Mouse (Mus musculus) hindbrain, embryonic 13.5 days (tissue): ENCODE results near the gene Cdk17. TPM values are rescaled to one million over a fixed set of nuclear protein-coding genes. Genes with fewer than 3 reads are reported as not detected.

ENCODE experiments used
- ATAC-seq: fragments of 200-750 bp; cut with Nextera tagmentation; 2 replicates; pipeline ENCODE4 v1.8.0; 2017; ENCODE audit warnings: moderate TSS enrichment; ENCODE audit not compliant: low FRiP score
- H3K27ac ChIP-seq: fragments of 300-500 bp; sonication (generic); 2 replicates; pipeline ENCODE4 v1.5.1; 2015; ENCODE audit warnings: inconsistent platforms, mild to moderate bottlenecking, moderate library complexity
- H3K27me3 ChIP-seq: fragments of 300-500 bp; sonication (generic); 2 replicates; pipeline ENCODE4 v1.6.1; 2015; ENCODE audit warnings: mild to moderate bottlenecking, inconsistent platforms
- H3K36me3 ChIP-seq: fragments of 300-500 bp; sonication (generic); 2 replicates; pipeline ENCODE4 v1.6.1; 2015; ENCODE audit warnings: mild to moderate bottlenecking, inconsistent platforms
- H3K4me1 ChIP-seq: fragments of 300-500 bp; sonication (generic); replicated peaks from 2 replicates; pipeline ENCODE4 v1.6.1; 2015; ENCODE audit warnings: inconsistent platforms
- H3K4me2 ChIP-seq: fragments of 300-500 bp; sonication (generic); 2 replicates; pipeline ENCODE4 v1.6.1; 2015; ENCODE audit warnings: inconsistent platforms, mild to moderate bottlenecking, moderate library complexity
- H3K4me3 ChIP-seq: fragments of 300-500 bp; sonication (generic); 2 replicates; pipeline ENCODE4 v1.5.1; 2015; ENCODE audit warnings: mild to moderate bottlenecking, inconsistent platforms
- H3K9ac ChIP-seq: fragments of 300-500 bp; sonication (generic); 2 replicates; pipeline ENCODE4 v1.6.1; 2015; ENCODE audit warnings: mild to moderate bottlenecking, inconsistent platforms
- H3K9me3 ChIP-seq: fragments of 300-500 bp; sonication (generic); 2 replicates; pipeline ENCODE4 v1.6.1; 2016; ENCODE audit warnings: inconsistent platforms
- WGBS: fragments of 180-500 bp; shearing (Covaris S2); methylation state at CpG from one replicate; pipeline ENCODE4 v1.1.7; 2015; 5-methylcytosine and 5-hydroxymethylcytosine counted together
- polyA plus RNA-seq: library from polyadenylated mRNA; unstranded; fragments of >200 nt; fragmentation: Nextera tagmentation; extraction: Ambion mirVana; gene quantifications from 2 replicates; pipeline ENCODE4 v1.2.1, GENCODE M21; 2015

Gene Cdk17
- polyA plus RNA-seq, 1 experiment from 2014 or later: 47.8 TPM

- WGBS: 82% methylated on average over 2 of the region's 2 CpGs
- Histone ChIP-seq H3K36me3 (no peaks in the 10 kb centered on the region), H3K27me3 (no peaks in the 10 kb centered on the region), H3K4me3 (no peak overlapping the region), H3K27ac (peak overlapping the region; percentile 90; the same call in 1 of the 2 replicates), H3K9me3 (no peaks in the 10 kb centered on the region), H3K9ac (no peak overlapping the region), H3K4me2 (no peak overlapping the region), H3K4me1 (peaks cover 56% of the 10 kb centered on the region)
- ATAC-seq: no peak
These were observed 113.6 kb downstream of the Cdk17 start for GRCm38 (mm10) chr10:93274277-93274696.

DNA sequence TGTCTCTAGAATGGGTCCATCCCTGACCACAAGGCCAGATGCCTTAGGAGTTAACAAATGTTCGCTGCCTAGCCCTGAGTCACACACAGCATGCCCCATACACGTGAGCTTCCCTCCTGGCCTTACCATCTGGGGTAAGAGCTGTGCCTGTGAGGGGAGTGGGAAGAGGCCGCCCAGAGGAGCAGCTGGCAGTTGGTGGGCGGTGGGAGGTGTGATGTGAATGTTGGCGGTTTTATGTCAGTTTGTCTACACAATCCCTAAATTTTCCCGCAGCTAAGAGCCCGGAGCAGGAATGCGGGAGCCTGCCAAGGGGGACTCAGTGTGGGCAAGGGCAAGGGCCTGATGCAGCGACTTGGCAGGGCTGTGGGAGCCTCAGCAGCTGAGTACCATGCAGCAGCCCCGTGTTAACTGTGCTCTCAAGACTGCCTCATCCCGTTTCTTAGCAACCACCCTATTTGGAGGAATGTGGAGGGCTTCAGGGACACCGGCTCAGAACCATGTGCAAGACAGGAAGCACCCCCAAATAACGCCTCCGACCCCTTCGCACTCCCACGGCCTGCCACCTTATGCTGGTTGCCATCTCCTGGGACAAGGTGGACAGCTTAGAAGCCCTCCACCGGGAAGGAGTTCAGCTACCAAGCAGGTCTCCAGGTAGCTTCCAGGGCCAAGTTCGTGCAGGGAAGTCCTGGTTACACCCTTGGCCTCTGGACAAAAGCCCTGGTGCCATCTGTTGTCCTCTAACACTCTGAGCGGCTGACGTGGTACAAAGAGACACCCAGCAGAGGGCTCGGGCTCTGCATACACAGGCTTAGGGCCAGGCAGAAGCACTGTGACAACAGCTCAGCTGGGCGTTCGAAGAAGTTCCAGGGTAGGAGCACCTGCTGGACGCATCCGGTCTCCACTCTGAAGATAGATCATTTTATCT, 114.8 kb downstream of the Cdk17 start:
- Histone ChIP-seq H3K27me3 (no peaks in the 10 kb centered on the region), H3K9me3 (no peaks in the 10 kb centered on the region), H3K4me2 (peak overlapping the region; percentile 58), H3K27ac (peak overlapping the region; percentile 90), H3K4me3 (peak overlapping the region; percentile 43), H3K36me3 (no peaks in the 10 kb centered on the region), H3K4me1 (peaks cover 46% of the 10 kb centered on the region), H3K9ac (peak overlapping the region; percentile 70)
- peak; percentile 85 for ATAC-seq
- 33% methylated on average over 25 of the region's 25 CpGs for WGBS

DNA sequence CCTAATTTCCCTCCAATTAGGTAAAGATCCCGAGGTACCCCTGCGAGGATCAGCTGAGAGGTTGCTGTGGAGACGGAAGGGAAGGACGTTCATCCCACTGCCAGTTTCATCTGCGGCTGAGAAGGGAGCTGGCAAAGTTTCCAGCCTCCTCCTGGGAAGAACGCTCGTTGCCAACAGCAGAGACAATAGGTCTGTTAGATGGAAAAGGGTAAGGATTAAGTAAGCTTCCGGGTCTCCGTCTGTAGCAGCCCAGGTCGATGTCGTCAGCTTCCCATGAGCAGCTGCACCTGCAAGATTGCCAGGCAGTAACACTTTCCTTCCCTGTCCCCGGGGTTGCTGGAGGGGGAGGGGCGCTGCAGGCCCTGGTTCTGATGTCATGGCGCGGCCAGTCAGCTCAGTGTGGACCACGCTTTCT, 115.7 kb downstream of the Cdk17 start:
- Histone ChIP-seq H3K27me3 (no peaks in the 10 kb centered on the region), H3K36me3 (no peaks in the 10 kb centered on the region), H3K27ac (peak overlapping the region; percentile 90), H3K9ac (peak overlapping the region; percentile 70), H3K9me3 (no peaks in the 10 kb centered on the region), H3K4me3 (peak overlapping the region; percentile 43), H3K4me2 (peak overlapping the region; percentile 58), H3K4me1 (peaks cover 53% of the 10 kb centered on the region)
- ATAC-seq: peak; percentile 73
- WGBS: 5% methylated on average over 16 of the region's 16 CpGs

DNA sequence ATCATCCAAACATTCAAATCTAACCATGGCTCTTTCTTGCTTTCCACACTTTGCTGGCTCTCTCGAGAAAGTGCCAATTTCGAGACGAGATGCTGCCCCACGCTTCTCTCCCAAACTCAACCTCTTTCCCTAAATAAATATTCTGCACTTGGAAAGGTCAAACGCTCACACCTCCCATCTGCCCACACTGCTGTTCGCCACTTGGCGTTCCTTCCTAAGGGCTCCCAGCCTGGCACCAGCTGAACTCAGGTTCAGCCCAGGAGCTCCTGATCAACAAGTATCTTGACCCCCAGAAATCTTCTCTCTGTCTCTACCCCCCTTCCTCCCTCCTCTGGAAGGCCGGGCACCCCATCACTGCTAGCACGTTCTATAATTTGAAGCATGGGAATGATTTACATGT, 116.2 kb downstream of the Cdk17 start:
- Histone ChIP-seq H3K4me2 (peak overlapping the region; percentile 58), H3K36me3 (no peaks in the 10 kb centered on the region), H3K4me1 (peaks cover 53% of the 10 kb centered on the region), H3K9me3 (no peaks in the 10 kb centered on the region), H3K27me3 (no peaks in the 10 kb centered on the region), H3K9ac (peak overlapping the region; percentile 70), H3K4me3 (peak overlapping the region; percentile 43), H3K27ac (peak overlapping the region; percentile 90)
- 57% methylated on average over 9 of the region's 9 CpGs for WGBS
- no peak for ATAC-seq

DNA sequence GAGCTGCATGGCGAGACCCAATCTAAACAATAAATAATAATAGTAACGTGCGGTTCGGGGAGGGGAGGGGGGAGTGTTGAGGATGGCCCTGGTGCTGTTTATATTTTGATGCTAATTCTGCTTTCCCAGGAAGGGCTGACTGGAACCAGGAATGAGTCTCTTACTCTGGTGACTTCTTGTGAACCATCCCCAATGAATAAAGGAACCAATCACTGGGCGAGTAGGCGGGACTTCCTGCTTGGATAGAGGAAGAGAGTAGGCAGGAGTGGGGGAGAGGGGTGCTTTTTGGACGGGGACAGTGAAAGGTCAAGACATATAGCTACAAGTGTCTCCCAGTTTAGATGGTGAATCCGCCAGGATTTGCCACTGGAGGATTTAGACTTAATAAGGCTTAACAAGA, 117.7 kb downstream of the Cdk17 start:
- Histone ChIP-seq H3K4me1 (peaks cover 60% of the 10 kb centered on the region), H3K27ac (no peak overlapping the region), H3K4me2 (no peak overlapping the region), H3K9ac (no peak overlapping the region), H3K9me3 (no peaks in the 10 kb centered on the region), H3K36me3 (no peaks in the 10 kb centered on the region), H3K27me3 (no peaks in the 10 kb centered on the region), H3K4me3 (no peak overlapping the region)
- WGBS: 89% methylated on average over 8 of the region's 8 CpGs
- ATAC-seq: no peak

GRCm38 (mm10) chr10:93279062-93279461, 118.4 kb downstream of the Cdk17 start:
- H3K4me3 ChIP-seq: no peak overlapping the region
- H3K4me1 ChIP-seq: peaks cover 56% of the 10 kb centered on the region
- no peaks in the 10 kb centered on the region for H3K9me3 ChIP-seq
- no peak for ATAC-seq
- H3K27ac ChIP-seq: no peak overlapping the region
- no peaks in the 10 kb centered on the region for H3K27me3 ChIP-seq
- H3K4me2 ChIP-seq: no peak overlapping the region
- no peaks in the 10 kb centered on the region for H3K36me3 ChIP-seq
- H3K9ac ChIP-seq: no peak overlapping the region
- WGBS: 91% methylated on average over 9 of the region's 9 CpGs

- no peak for ATAC-seq
- Histone ChIP-seq H3K36me3 (no peaks in the 10 kb centered on the region), H3K4me1 (peaks cover 44% of the 10 kb centered on the region), H3K9me3 (no peaks in the 10 kb centered on the region), H3K27me3 (no peaks in the 10 kb centered on the region), H3K27ac (no peak overlapping the region), H3K4me3 (no peak overlapping the region), H3K9ac (no peak overlapping the region), H3K4me2 (no peak overlapping the region)
- 75% methylated on average over 12 of the region's 12 CpGs for WGBS
These were observed 119.9 kb downstream of the Cdk17 start for GRCm38 (mm10) chr10:93280586-93280985.

GRCm38 (mm10) chr10:93281092-93281491, 120.4 kb downstream of the Cdk17 start:
- Histone ChIP-seq H3K4me1 (peaks cover 40% of the 10 kb centered on the region), H3K4me2 (no peak overlapping the region), H3K9me3 (no peaks in the 10 kb centered on the region), H3K9ac (no peak overlapping the region), H3K27ac (no peak overlapping the region), H3K4me3 (no peak overlapping the region), H3K36me3 (no peaks in the 10 kb centered on the region), H3K27me3 (no peaks in the 10 kb centered on the region)
- WGBS: 71% methylated on average over 7 of the region's 7 CpGs
- ATAC-seq: no peak

DNA sequence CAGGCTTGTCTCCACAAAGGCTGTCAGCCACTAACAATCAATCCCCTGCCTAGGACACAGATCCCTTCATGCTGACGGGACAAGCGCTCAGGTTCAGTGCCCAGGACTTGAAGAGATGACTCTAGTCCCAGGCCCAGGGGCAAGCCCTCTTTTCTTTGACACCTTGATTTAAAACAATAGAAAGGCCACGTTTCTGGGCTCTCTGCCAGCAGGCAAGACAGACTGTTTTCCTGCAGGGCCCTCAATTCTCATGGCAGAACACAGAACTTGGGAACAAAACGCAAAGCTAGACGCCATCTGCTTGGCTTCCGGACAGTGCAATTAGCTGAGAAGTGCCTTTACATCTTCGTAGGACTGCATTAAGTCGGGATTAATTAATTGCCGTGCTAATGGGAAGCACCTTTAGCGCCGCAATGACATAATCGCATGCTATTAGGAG, 121.9 kb downstream of the Cdk17 start:
- Histone ChIP-seq H3K4me1 (peaks cover 26% of the 10 kb centered on the region), H3K36me3 (no peaks in the 10 kb centered on the region), H3K27me3 (no peaks in the 10 kb centered on the region), H3K4me2 (0 out of 2 replicates have a peak overlapping the region, but pooled peaks have one; percentile 13), H3K27ac (peak overlapping the region; percentile 71), H3K4me3 (no peak overlapping the region), H3K9me3 (no peaks in the 10 kb centered on the region), H3K9ac (no peak overlapping the region)
- peak; percentile 34; the same call in 1 of the 2 replicates for ATAC-seq
- WGBS: 29% methylated on average over 12 of the region's 12 CpGs

DNA sequence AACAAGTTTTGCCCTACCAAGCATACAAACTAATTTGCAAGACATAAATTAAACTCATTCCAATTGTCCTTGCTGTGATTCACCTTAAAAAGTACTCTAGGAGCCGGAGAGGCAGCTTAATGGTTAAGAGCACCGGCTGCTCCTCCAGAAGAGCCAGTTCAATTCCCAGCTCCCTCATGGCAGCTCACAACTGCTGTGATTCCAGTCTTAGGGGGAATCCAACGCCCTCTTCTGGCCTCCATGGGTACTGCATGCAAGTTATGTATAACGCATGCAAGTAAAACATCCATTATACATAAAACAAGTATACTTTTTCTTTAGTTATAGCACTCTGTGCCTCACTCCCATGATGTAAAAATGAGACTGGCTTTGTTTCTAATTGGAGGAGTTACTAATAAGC, 122.6 kb downstream of the Cdk17 start:
- peaks cover 26% of the 10 kb centered on the region for H3K4me1 ChIP-seq
- H3K4me2 ChIP-seq: no peak overlapping the region
- no peak overlapping the region for H3K4me3 ChIP-seq
- no peak overlapping the region for H3K27ac ChIP-seq
- no peaks in the 10 kb centered on the region for H3K9me3 ChIP-seq
- no peaks in the 10 kb centered on the region for H3K27me3 ChIP-seq
- no peak overlapping the region for H3K9ac ChIP-seq
- 67% methylated on average over 4 of the region's 4 CpGs for WGBS
- no peaks in the 10 kb centered on the region for H3K36me3 ChIP-seq
- no peak for ATAC-seq

- Histone ChIP-seq H3K36me3 (no peaks in the 10 kb centered on the region), H3K9me3 (no peaks in the 10 kb centered on the region)
These were observed 124.8 kb downstream of the Cdk17 start for GRCm38 (mm10) chr10:93285489-93285888.

GRCm38 (mm10) chr10:93287551-93288145, 127.0 kb downstream of the Cdk17 start:
- no peaks in the 10 kb centered on the region for H3K9me3 ChIP-seq
- no peak overlapping the region for H3K27ac ChIP-seq
- ATAC-seq: no peak
- no peaks in the 10 kb centered on the region for H3K27me3 ChIP-seq
- no peak overlapping the region for H3K9ac ChIP-seq
- 92% methylated on average over 8 of the region's 8 CpGs for WGBS
- no peak overlapping the region for H3K4me3 ChIP-seq
- no peaks in the 10 kb centered on the region for H3K36me3 ChIP-seq
- H3K4me1 ChIP-seq: peaks cover 11% of the 10 kb centered on the region
- H3K4me2 ChIP-seq: no peak overlapping the region

More at GRCm38 (mm10) chr10:93285489-93285888, 124.8 kb downstream of the Cdk17 start:
- Histone ChIP-seq H3K27me3 (no peaks in the 10 kb centered on the region), H3K4me2 (no peak overlapping the region), H3K9ac (no peak overlapping the region), H3K4me3 (no peak overlapping the region), H3K27ac (no peak overlapping the region), H3K4me1 (peaks cover 25% of the 10 kb centered on the region)
- WGBS: 84% methylated on average over 5 of the region's 5 CpGs
- ATAC-seq: no peak
